Mouse (Mus musculus) kidney, embryonic 16.5 days (tissue): ENCODE results near the gene Tcf19. TPM values are rescaled to one million over a fixed set of nuclear protein-coding genes. Genes with fewer than 3 reads are reported as not detected.

Experiments
- ATAC-seq: fragments of 200-750 bp; cut with Nextera tagmentation; 2 replicates; pipeline ENCODE4 v1.8.0; 2017; ENCODE audit warnings: moderate TSS enrichment; ENCODE audit not compliant: low FRiP score, low TSS enrichment
- H3K27ac ChIP-seq: fragments of 300-500 bp; sonication (generic); 2 replicates; pipeline ENCODE4 v1.5.1; 2014; ENCODE audit warnings: low read length
- H3K27me3 ChIP-seq: fragments of 300-500 bp; sonication (generic); 2 replicates; pipeline ENCODE4 v1.6.1; 2014; ENCODE audit warnings: low read length, control low read depth, mixed read lengths; ENCODE audit not compliant: insufficient read depth
- H3K36me3 ChIP-seq: fragments of 300-500 bp; sonication (generic); 2 replicates; pipeline ENCODE4 v1.6.1; 2014; ENCODE audit warnings: low read length, control low read depth, mixed read lengths; ENCODE audit not compliant: insufficient read depth
- H3K4me1 ChIP-seq: fragments of 300-500 bp; sonication (generic); 2 replicates; pipeline ENCODE4 v1.6.1; 2014; ENCODE audit warnings: low read length, control low read depth, mixed read lengths; ENCODE audit not compliant: insufficient read depth
- H3K4me2 ChIP-seq: fragments of 300-500 bp; sonication (generic); replicated peaks from 2 replicates; pipeline ENCODE4 v1.6.1; 2014; ENCODE audit warnings: low read depth, low read length
- H3K4me3 ChIP-seq: fragments of 300-500 bp; sonication (generic); 2 replicates; pipeline ENCODE4 v1.5.1; 2014; ENCODE audit warnings: mild to moderate bottlenecking, low read length
- H3K9ac ChIP-seq: fragments of 300-500 bp; sonication (generic); replicated peaks from 2 replicates; pipeline ENCODE4 v1.6.1; 2014; ENCODE audit warnings: low read length
- H3K9me3 ChIP-seq: fragments of 300-500 bp; sonication (generic); 2 replicates; pipeline ENCODE4 v1.6.1; 2016; ENCODE audit warnings: low read length, control low read depth
- WGBS: fragments of 180-500 bp; shearing (Covaris S2); extraction: QIAGEN DNeasy Blood & Tissue Kit; methylation state at CpG from one replicate; pipeline ENCODE4 v1.1.7; 2014; 5-methylcytosine and 5-hydroxymethylcytosine counted together
- polyA plus RNA-seq: library from polyadenylated mRNA; unstranded; fragments of >200 nt; fragmentation: Nextera tagmentation; extraction: Ambion mirVana; gene quantifications from 2 replicates; pipeline ENCODE4 v1.2.1, GENCODE M21; 2015

The Tcf19 gene
- 72.9 and 77.2 TPM in 2 replicates for polyA plus RNA-seq

GRCm38 (mm10) chr17:35516652-35517500 lies at the start of gene Tcf19, which contains the start of gene Cchcr1:
Tcf19 (minus strand) TSS chr17:35516824.
Cchcr1 (plus strand) TSS chr17:35517100.
- no peaks in the 10 kb centered on the region for H3K27me3 ChIP-seq
- WGBS = under 1% methylated on average over 66 of the region's 67 CpGs
- peaks cover 10% of the 10 kb centered on the region for H3K36me3 ChIP-seq
- no peaks in the 10 kb centered on the region for H3K9me3 ChIP-seq
- peaks cover 30% of the 10 kb centered on the region for H3K4me1 ChIP-seq
- peak within 1 kb of the TSS; percentile 75 for H3K9ac ChIP-seq
- H3K4me3 ChIP-seq = peak within 1 kb of the TSS; percentile 68
- ATAC-seq = peak; percentile 96
- peak within 1 kb of the TSS; percentile 34 for H3K27ac ChIP-seq
- peak within 1 kb of the TSS; percentile 81 for H3K4me2 ChIP-seq

- H3K27ac ChIP-seq = no peak overlapping the region
- no peak for ATAC-seq
- WGBS = 63% methylated on average over 8 of the region's 8 CpGs
Observed at GRCm38 (mm10) chr17:35558216-35558615, 41.6 kb upstream of the Tcf19 start.

GRCm38 (mm10) chr17:35557351-35557750 lies 40.7 kb upstream of the Tcf19 start:
- WGBS = 69% methylated on average over 9 of the region's 9 CpGs
- ATAC-seq = peak; percentile 19; the same call in 1 of the 2 replicates
- H3K4me2 ChIP-seq = no peak overlapping the region

More at GRCm38 (mm10) chr17:35558216-35558615, 41.6 kb upstream of the Tcf19 start:
- no peaks in the 10 kb centered on the region for H3K36me3 ChIP-seq
- H3K4me1 ChIP-seq = no peaks in the 10 kb centered on the region
- no peak overlapping the region for H3K9ac ChIP-seq
- H3K4me3 ChIP-seq = no peak overlapping the region
- H3K9me3 ChIP-seq = no peaks in the 10 kb centered on the region
- H3K27me3 ChIP-seq = no peaks in the 10 kb centered on the region
- H3K4me2 ChIP-seq = no peak overlapping the region

GRCm38 (mm10) chr17:35556812-35557211 lies 40.2 kb upstream of the Tcf19 start:
- 28% methylated on average over 5 of the region's 5 CpGs for WGBS
- H3K4me3 ChIP-seq = no peak overlapping the region
- H3K36me3 ChIP-seq = no peaks in the 10 kb centered on the region
- H3K9ac ChIP-seq = no peak overlapping the region
- no peak overlapping the region for H3K4me2 ChIP-seq
- no peaks in the 10 kb centered on the region for H3K27me3 ChIP-seq
- no peak overlapping the region for H3K27ac ChIP-seq
- no peaks in the 10 kb centered on the region for H3K4me1 ChIP-seq
- no peak for ATAC-seq
- no peaks in the 10 kb centered on the region for H3K9me3 ChIP-seq

More at GRCm38 (mm10) chr17:35557351-35557750, 40.7 kb upstream of the Tcf19 start:
- no peak overlapping the region for H3K27ac ChIP-seq
- no peak overlapping the region for H3K9ac ChIP-seq
- H3K9me3 ChIP-seq = no peaks in the 10 kb centered on the region
- H3K4me3 ChIP-seq = no peak overlapping the region
- no peaks in the 10 kb centered on the region for H3K4me1 ChIP-seq
- no peaks in the 10 kb centered on the region for H3K36me3 ChIP-seq
- no peaks in the 10 kb centered on the region for H3K27me3 ChIP-seq

GRCm38 (mm10) chr17:35556186-35556765 lies 39.7 kb upstream of the Tcf19 start:
- Histone ChIP-seq H3K9me3 (no peaks in the 10 kb centered on the region), H3K36me3 (no peaks in the 10 kb centered on the region), H3K4me3 (no peak overlapping the region), H3K9ac (no peak overlapping the region), H3K27me3 (no peaks in the 10 kb centered on the region), H3K4me1 (no peaks in the 10 kb centered on the region), H3K27ac (no peak overlapping the region), H3K4me2 (no peak overlapping the region)
- WGBS = 88% methylated on average over 13 of the region's 13 CpGs
- no peak for ATAC-seq

GRCm38 (mm10) chr17:35554761-35555397 lies 38.3 kb upstream of the Tcf19 start:
- 90% methylated on average over 18 of the region's 18 CpGs for WGBS

GRCm38 (mm10) chr17:35554321-35554720 lies 37.7 kb upstream of the Tcf19 start:
- no peak overlapping the region for H3K27ac ChIP-seq
- WGBS = 82% methylated on average over 5 of the region's 5 CpGs
- H3K4me1 ChIP-seq = peaks cover 6% of the 10 kb centered on the region

More at GRCm38 (mm10) chr17:35554761-35555397, 38.3 kb upstream of the Tcf19 start:
- no peaks in the 10 kb centered on the region for H3K36me3 ChIP-seq
- no peak overlapping the region for H3K9ac ChIP-seq
- H3K27ac ChIP-seq = no peak overlapping the region
- H3K4me3 ChIP-seq = no peak overlapping the region
- H3K9me3 ChIP-seq = no peaks in the 10 kb centered on the region
- ATAC-seq = no peak
- H3K27me3 ChIP-seq = no peaks in the 10 kb centered on the region
- peaks cover under 1% of the 10 kb centered on the region; the same call in 1 of the 2 replicates for H3K4me1 ChIP-seq
- no peak overlapping the region for H3K4me2 ChIP-seq

GRCm38 (mm10) chr17:35551881-35552414 lies 35.3 kb upstream of the Tcf19 start, which contains the start of gene Cdsn:
Cdsn (plus strand) TSS chr17:35552128.
- Histone ChIP-seq H3K36me3 (no peaks in the 10 kb centered on the region), H3K4me2 (no peak within 1 kb of the TSS), H3K27ac (no peak within 1 kb of the TSS), H3K4me1 (peaks cover 8% of the 10 kb centered on the region), H3K9ac (no peak within 1 kb of the TSS), H3K27me3 (no peaks in the 10 kb centered on the region), H3K9me3 (no peaks in the 10 kb centered on the region), H3K4me3 (no peak within 1 kb of the TSS)
- 70% methylated on average over 10 of the region's 10 CpGs for WGBS
- no peak for ATAC-seq

More at GRCm38 (mm10) chr17:35554321-35554720, 37.7 kb upstream of the Tcf19 start:
- no peaks in the 10 kb centered on the region for H3K27me3 ChIP-seq
- no peak overlapping the region for H3K4me3 ChIP-seq
- no peak overlapping the region for H3K9ac ChIP-seq
- no peak overlapping the region for H3K4me2 ChIP-seq
- no peaks in the 10 kb centered on the region for H3K9me3 ChIP-seq
- no peak for ATAC-seq
- no peaks in the 10 kb centered on the region for H3K36me3 ChIP-seq

- no peaks in the 10 kb centered on the region for H3K27me3 ChIP-seq
- 28% methylated on average over 8 of the region's 8 CpGs for WGBS
- no peak overlapping the region for H3K9ac ChIP-seq
- no peak overlapping the region for H3K4me2 ChIP-seq
- no peak overlapping the region for H3K4me3 ChIP-seq
- no peak overlapping the region for H3K27ac ChIP-seq
- no peak for ATAC-seq
- H3K4me1 ChIP-seq = peaks cover 13% of the 10 kb centered on the region
- no peaks in the 10 kb centered on the region for H3K9me3 ChIP-seq
- H3K36me3 ChIP-seq = no peaks in the 10 kb centered on the region
Observed at GRCm38 (mm10) chr17:35550871-35551270, 34.2 kb upstream of the Tcf19 start.
